Mouse (Mus musculus): Measurements from ENCODE around the gene Tmem132b. TPM values are rescaled to one million over a fixed set of nuclear protein-coding genes. Genes with fewer than 3 reads are reported as not detected.

Tmem132b gene
- polyA plus RNA-seq, 1 experiment from 2014 or later, result 4.2 TPM

- Histone ChIP-seq H3K36me3 (ENCODE audit: control insufficient read depth, insufficient read depth, low read length) (no peaks in the 10 kb centered on the region), H3K4me2 (ENCODE audit: low read length) (no peak overlapping the region), H3K4me3 (ENCODE audit: low read length) (no peak overlapping the region), H3K9ac (ENCODE audit: low read depth, low read length) (no peak overlapping the region), H3K4me1 (ENCODE audit: control insufficient read depth, insufficient read depth, low read depth, low read length) (no peaks in the 10 kb centered on the region), H3K9me3 (ENCODE audit: control insufficient read depth, low read length) (0 out of 2 replicates have a peak, but pooled peaks cover 2% of the 10 kb centered on the region), H3K27ac (ENCODE audit: low read depth, low read length) (no peak overlapping the region), H3K27me3 (replicated peaks; ENCODE audit: control insufficient read depth, insufficient read depth, low read length) (no peaks in the 10 kb centered on the region)
- ATAC-seq, result no peak
- whole genome bisulfite sequencing, result 96% methylated on average over 1 of the region's 1 CpGs
These were observed 304.3 kb downstream of the Tmem132b start for GRCm38 (mm10) chr5:125835890-125836289.

- H3K27me3 ChIP-seq (replicated peaks; ENCODE audit: control insufficient read depth, insufficient read depth, low read length), result no peaks in the 10 kb centered on the region
- WGBS, result 88% methylated on average over 5 of the region's 5 CpGs
- H3K36me3 ChIP-seq (ENCODE audit: control insufficient read depth, insufficient read depth, low read length), result no peaks in the 10 kb centered on the region
- 0 out of 2 replicates have a peak, but pooled peaks cover 2% of the 10 kb centered on the region for H3K9me3 ChIP-seq (ENCODE audit: control insufficient read depth, low read length)
- no peak overlapping the region for H3K27ac ChIP-seq (ENCODE audit: low read depth, low read length)
- H3K4me3 ChIP-seq (ENCODE audit: low read length), result no peak overlapping the region
- no peak for ATAC-seq
- H3K4me1 ChIP-seq (ENCODE audit: control insufficient read depth, insufficient read depth, low read depth, low read length), result no peaks in the 10 kb centered on the region
- H3K4me2 ChIP-seq (ENCODE audit: low read length), result no peak overlapping the region
- H3K9ac ChIP-seq (ENCODE audit: low read depth, low read length), result no peak overlapping the region
These were observed 305.2 kb downstream of the Tmem132b start for GRCm38 (mm10) chr5:125836761-125837160.

Other genes starting within 250 kb of the Tmem132b start
- 55.3 and 62.6 TPM in 2 replicates for gene Scarb1, start 190.7 kb upstream of the Tmem132b start, polyA plus RNA-seq (2015; fragmentation: Nextera tagmentation; extraction: Ambion mirVana)
- gene Gm10382, start 142.5 kb upstream of the Tmem132b start, polyA plus RNA-seq (2015; fragmentation: Nextera tagmentation; extraction: Ambion mirVana), result 0.45 and 0.55 TPM in 2 replicates
- gene Ubc, start 141.6 kb upstream of the Tmem132b start, polyA plus RNA-seq (2015; fragmentation: Nextera tagmentation; extraction: Ambion mirVana), result 1,508 and 1,522 TPM in 2 replicates
- gene Dhx37, start 97.7 kb upstream of the Tmem132b start, polyA plus RNA-seq (2015; fragmentation: Nextera tagmentation; extraction: Ambion mirVana), result 10.2 and 12.0 TPM in 2 replicates
- gene Bri3bp, start 90.2 kb upstream of the Tmem132b start, polyA plus RNA-seq (2015; fragmentation: Nextera tagmentation; extraction: Ambion mirVana), result 40.2 and 42.5 TPM in 2 replicates
- 113 and 123 TPM in 2 replicates for gene Aacs, start 56.0 kb upstream of the Tmem132b start, polyA plus RNA-seq (2015; fragmentation: Nextera tagmentation; extraction: Ambion mirVana)

Data from hindbrain, embryonic 16.5 days (tissue).